Mouse (Mus musculus) layer of hippocampus, postnatal 14 days (tissue): Measurements from ENCODE around the gene Khdc3. TPM values are rescaled to one million over a fixed set of nuclear protein-coding genes. Genes with fewer than 3 reads are reported as not detected.
"Not testable (repeated sequence)": the region's sequence is repeated elsewhere in the genome, so short reads cannot be mapped to it uniquely, and the experiment has no call there.

ENCODE experiments used
- DNase-seq, 2 experiments: peaks; one replicate each; pipeline ENCODE4 v3.0.0; 2021 to 2022; ENCODE audit warnings: low spot score in 2 of 2, mixed read lengths in 1 of 2
- total RNA-seq, 2 experiments: library from RNA; stranded (reverse); gene quantifications; 2 replicates each; pipeline ENCODE4 v1.2.3; 2021

The Khdc3 gene
- total RNA-seq, 2 experiments from 2014 or later: 3.0 to 3.9 TPM

- DNase-seq: no peak
Observed at GRCm38 (mm10) chr9:73097898-73098297, 3.7 kb upstream of the Khdc3 start.

DNA sequence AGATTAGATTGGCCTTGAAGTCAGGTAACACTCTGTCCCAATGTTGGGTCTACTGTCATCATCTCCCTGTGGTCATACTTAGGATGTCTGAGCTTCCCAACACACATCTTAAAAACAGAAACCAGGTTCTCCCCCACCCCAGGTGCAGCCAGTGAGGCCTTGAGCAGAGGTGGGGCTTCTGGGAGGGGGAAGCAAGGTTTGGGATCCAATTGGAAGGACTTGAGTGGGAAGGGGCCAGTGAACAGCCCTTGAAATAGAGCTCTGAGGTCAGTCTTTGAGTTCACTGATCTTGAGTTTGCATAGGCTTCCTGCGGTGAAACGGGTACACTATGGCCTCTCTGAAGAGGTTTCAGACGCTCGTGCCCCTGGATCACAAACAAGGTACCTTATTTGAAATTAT lies 545 bp downstream of the Khdc3 start, which contains the start of gene Gm20509:
TSS of gene Gm20509 (plus strand) at position 290 of the 400 bp plus-strand sequence.
- no peak for DNase-seq

DNA sequence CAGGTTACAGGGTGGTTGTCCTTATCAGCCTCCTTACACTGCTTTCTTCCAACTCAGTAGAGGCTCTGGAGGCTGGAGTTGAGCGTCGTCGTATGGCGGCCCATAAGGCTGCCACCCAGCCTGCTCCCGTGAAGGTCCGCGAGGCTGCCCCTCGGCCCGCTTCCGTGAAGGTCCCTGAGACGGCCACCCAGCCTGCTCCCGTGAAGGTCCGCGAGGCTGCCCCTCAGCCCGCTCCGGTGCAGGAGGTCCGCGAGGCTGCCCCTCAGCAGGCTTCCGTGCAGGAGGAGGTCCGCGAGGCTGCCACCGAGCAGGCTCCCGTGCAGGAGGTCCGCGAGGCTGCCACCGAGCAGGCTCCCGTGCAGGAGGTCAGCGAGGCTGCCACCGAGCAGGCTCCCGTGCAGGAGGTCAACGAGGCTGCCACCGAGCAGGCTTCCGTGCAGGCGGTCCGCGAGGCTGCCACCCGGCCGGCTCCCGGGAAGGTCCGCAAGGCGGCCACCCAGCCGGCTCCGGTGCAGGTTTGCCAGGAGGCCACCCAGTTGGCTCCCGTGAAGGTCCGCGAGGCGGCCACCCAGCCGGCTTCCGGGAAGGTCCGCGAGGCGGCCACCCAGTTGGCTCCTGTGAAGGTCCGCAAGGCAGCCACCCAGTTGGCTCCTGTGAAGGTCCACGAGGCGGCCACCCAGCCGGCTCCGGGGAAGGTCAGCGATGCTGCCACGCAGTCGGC lies 1.7 kb downstream of the Khdc3 start:
- peak in 1 of 2 experiments; percentile 47 for DNase-seq

DNA sequence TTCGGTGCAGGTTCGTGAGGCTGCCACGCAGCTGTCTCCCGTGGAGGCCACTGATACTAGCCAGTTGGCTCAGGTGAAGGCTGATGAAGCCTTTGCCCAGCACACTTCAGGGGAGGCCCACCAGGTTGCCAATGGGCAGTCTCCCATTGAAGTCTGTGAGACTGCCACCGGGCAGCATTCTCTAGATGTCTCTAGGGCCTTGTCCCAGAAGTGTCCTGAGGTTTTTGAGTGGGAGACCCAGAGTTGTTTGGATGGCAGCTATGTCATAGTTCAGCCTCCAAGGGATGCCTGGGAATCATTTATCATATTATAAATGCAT lies 2.2 kb downstream of the Khdc3 start:
- DNase-seq: no peak

- DNase-seq: no peak
Observed at GRCm38 (mm10) chr9:73105141-73105540, 3.5 kb downstream of the Khdc3 start.

DNA sequence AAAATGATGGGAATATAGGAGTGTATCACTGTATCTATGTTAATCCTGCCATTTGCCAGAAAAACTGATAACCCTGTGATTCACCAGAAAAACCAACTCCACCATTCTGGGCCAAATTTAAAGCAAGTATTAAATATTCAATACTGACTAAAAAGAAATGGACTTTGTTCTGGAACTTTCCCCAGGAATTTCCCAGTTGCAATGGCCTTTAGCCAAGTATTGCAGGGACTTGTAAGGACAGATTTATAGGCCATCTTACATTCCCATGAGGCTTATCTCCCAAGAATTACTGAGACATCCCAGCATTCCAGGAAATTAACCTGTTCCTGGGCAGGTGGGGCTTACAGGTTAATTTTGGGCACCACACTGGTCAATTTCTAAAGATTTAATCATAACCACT lies 4.1 kb downstream of the Khdc3 start:
- no peak for DNase-seq

GRCm38 (mm10) chr9:73112919-73113906 lies 11.6 kb downstream of the Khdc3 start, which contains the start of gene Rsl24d1:
Gene Rsl24d1, plus strand, starts transcription at chr9:73113426.
- DNase-seq: peak; percentile 79 to 94

GRCm38 (mm10) chr9:73116704-73117103 lies 15.1 kb downstream of the Khdc3 start:
- DNase-seq: not testable (repeated sequence)

GRCm38 (mm10) chr9:73118012-73118411 lies 16.4 kb downstream of the Khdc3 start:
- no peak for DNase-seq

DNA sequence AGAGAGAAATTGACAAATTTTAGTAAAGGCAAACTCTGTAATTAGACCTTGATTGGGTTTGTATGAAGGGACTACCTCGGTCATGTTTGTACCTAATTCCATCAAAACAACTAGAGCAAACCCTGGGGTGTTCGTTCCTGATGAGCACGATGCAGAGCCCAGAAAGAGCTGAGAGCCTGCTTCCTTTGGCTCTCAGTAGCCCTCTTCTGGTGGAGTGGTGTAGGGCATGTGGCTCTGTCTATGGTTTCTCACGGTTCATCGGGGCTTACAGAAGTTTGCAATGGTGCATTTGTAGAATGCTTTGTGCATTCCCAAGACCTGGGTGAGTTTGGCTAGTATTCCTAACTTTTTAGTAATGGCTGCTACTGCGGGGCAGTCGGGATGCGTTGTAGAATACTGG lies 20.1 kb downstream of the Khdc3 start:
- DNase-seq: no peak

GRCm38 (mm10) chr9:73125043-73125570 lies 23.5 kb downstream of the Khdc3 start:
- no peak for DNase-seq

- DNase-seq: no peak
Observed at GRCm38 (mm10) chr9:73127457-73127856, 25.8 kb downstream of the Khdc3 start.

GRCm38 (mm10) chr9:73129875-73130274 lies 28.2 kb downstream of the Khdc3 start:
- DNase-seq: no peak

- no peak for DNase-seq
Observed at GRCm38 (mm10) chr9:73130529-73130928, 28.9 kb downstream of the Khdc3 start.

DNA sequence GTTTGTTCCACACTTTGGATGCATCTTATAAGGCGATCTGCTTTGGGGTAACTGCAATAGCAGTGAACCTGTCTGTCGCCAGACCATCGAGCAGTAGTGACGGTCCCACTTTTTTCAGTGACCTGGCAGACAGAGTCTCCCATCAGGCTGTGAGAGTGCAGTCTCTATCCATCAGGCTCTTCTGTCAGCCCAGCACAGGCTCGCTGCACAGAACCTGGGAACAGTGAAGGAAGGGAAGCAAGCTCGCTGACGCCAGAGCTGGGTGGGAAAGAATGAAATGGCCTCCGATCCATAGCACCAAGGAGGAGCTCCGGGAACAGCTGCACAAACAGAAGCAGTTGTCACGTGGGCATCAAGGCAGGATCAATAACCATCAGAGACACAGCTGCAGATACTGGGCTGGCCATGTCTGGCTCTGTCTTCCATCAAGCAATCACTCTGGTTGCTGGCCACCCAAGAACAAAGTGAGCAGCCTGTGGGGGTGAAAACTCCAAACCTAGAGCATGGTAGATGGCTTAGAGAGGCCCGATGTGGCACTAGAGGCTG lies 35.8 kb downstream of the Khdc3 start:
- DNase-seq: no peak

Other genes with a start within 250 kb of the Khdc3 start
- 10 to 100 TPM; 26.0 to 28.6 TPM for gene Pygo1, start 176.2 kb upstream of the Khdc3 start, total RNA-seq
- gene Dyx1c1, start 143.1 kb upstream of the Khdc3 start, total RNA-seq: 1 to 10 TPM; 2.8 to 2.9 TPM
- gene Gm44503, start 143.0 kb upstream of the Khdc3 start, total RNA-seq: not detected
- gene Ccpg1os, start 116.5 kb upstream of the Khdc3 start, total RNA-seq: 10 to 100 TPM; 10.1 to 11.1 TPM
- 100 to 1,000 TPM; 135 to 140 TPM for gene Ccpg1, start 116.4 kb upstream of the Khdc3 start, total RNA-seq
- 10 to 100 TPM; 15.3 to 16.4 TPM for gene Pigb, start 61.5 kb upstream of the Khdc3 start, total RNA-seq
- gene Rab27a, start 57.0 kb upstream of the Khdc3 start, total RNA-seq: 1 to 10 TPM; 8.3 to 9.1 TPM
- gene Gm20509, start 634 bp downstream of the Khdc3 start, total RNA-seq: under 1 TPM; 0.79 to 0.90 TPM
- gene Rsl24d1, start 11.6 kb downstream of the Khdc3 start, total RNA-seq: 10 to 100 TPM; 60.6 to 64.0 TPM